Mouse (Mus musculus) lung, adult 10 weeks (tissue): ENCODE data around the gene Vmn1r10. TPM values are rescaled to one million over a fixed set of nuclear protein-coding genes. Genes with fewer than 3 reads are reported as not detected.

Experiments used
- polyA plus RNA-seq: library from polyadenylated mRNA; stranded (reverse); fragments of 350-450 nt; fragmentation: Illumina TruSeq; extraction: RNeasy Lipid Tissue Mini Kit (QIAGEN cat#74804); gene quantifications from one replicate; pipeline ENCODE4 v1.2.3, GENCODE M21; 2014; ENCODE audit warnings: low read depth, low replicate concordance; ENCODE audit not compliant: insufficient read depth

Vmn1r10 gene
- polyA plus RNA-seq, result not detected

GRCm38 (mm10) chr6:57109154-57109553 lies at the start of gene Vmn1r10:
Vmn1r10 (plus strand) TSS chr6:57109454.

GRCm38 (mm10) chr6:57066487-57066886 lies 42.8 kb upstream of the Vmn1r10 start, which contains the start of gene Vmn1r9:
Vmn1r9 (plus strand) TSS chr6:57066787.

GRCm38 (mm10) chr6:57133155-57133554 lies 23.9 kb downstream of the Vmn1r10 start, which contains the start of gene Vmn1r11:
Vmn1r11 (plus strand) TSS chr6:57133455.

GRCm38 (mm10) chr6:57156619-57157018 lies 47.4 kb downstream of the Vmn1r10 start, which contains the start of gene Vmn1r12:
Vmn1r12 (plus strand) TSS chr6:57156919.

Other genes with a start within 250 kb of the Vmn1r10 start
- gene Nt5c3, start 185.5 kb upstream of the Vmn1r10 start, polyA plus RNA-seq, result 25.7 TPM
- gene Vmn1r4, start 185.4 kb upstream of the Vmn1r10 start, polyA plus RNA-seq, result 0.22 TPM
- gene Vmn1r5, start 139.2 kb upstream of the Vmn1r10 start, polyA plus RNA-seq, result not detected
- not detected for gene Vmn1r6, start 112.2 kb upstream of the Vmn1r10 start, polyA plus RNA-seq
- not detected for gene Vmn1r7, start 84.1 kb upstream of the Vmn1r10 start, polyA plus RNA-seq
- not detected for gene Vmn1r8, start 77.2 kb upstream of the Vmn1r10 start, polyA plus RNA-seq
- not detected for gene Vmn1r9, start 42.7 kb upstream of the Vmn1r10 start, polyA plus RNA-seq
- gene Vmn1r11, start 24.0 kb downstream of the Vmn1r10 start, polyA plus RNA-seq, result not detected
- not detected for gene Vmn1r12, start 47.5 kb downstream of the Vmn1r10 start, polyA plus RNA-seq
- gene Vmn1r13, start 93.8 kb downstream of the Vmn1r10 start, polyA plus RNA-seq, result not detected
- not detected for gene Vmn1r14, start 122.2 kb downstream of the Vmn1r10 start, polyA plus RNA-seq
- gene Vmn1r15, start 148.5 kb downstream of the Vmn1r10 start, polyA plus RNA-seq, result not detected
- not detected for gene Vmn1r16, start 220.0 kb downstream of the Vmn1r10 start, polyA plus RNA-seq